Mouse (Mus musculus): ENCODE results near the gene Elp4. TPM values are rescaled to one million over a fixed set of nuclear protein-coding genes. Genes with fewer than 3 reads are reported as not detected.

Gene Elp4
- total RNA-seq, 2 experiments from 2014 or later: 8.2 to 9.2 TPM

GRCm38 (mm10) chr2:105663101-105663511 is 241.3 kb downstream of the Elp4 start:
- DNase-seq: no peak
- intact Hi-C loops (cut with DNase I; ENCODE audit: low total_unique reads): no loop called here

GRCm38 (mm10) chr2:105662606-105663005 is 241.8 kb downstream of the Elp4 start:
- intact Hi-C loops (cut with DNase I; ENCODE audit: low total_unique reads): no loop called here

GRCm38 (mm10) chr2:105662121-105662520 is 242.2 kb downstream of the Elp4 start:
- DNase-seq: no peak
- intact Hi-C loops (cut with DNase I; ENCODE audit: low total_unique reads): no loop called here

More at GRCm38 (mm10) chr2:105662606-105663005, 241.8 kb downstream of the Elp4 start:
- no peak for DNase-seq

- intact Hi-C loops (cut with DNase I; ENCODE audit: low total_unique reads): no loop called here
- DNase-seq: no peak
These were observed 242.7 kb downstream of the Elp4 start for GRCm38 (mm10) chr2:105661623-105662066.

- intact Hi-C loops (cut with DNase I; ENCODE audit: low total_unique reads): no loop called here
These were observed 243.3 kb downstream of the Elp4 start for GRCm38 (mm10) chr2:105660874-105661622.

GRCm38 (mm10) chr2:105659926-105660873 is 244.2 kb downstream of the Elp4 start:
- no peak for DNase-seq
- intact Hi-C loops (cut with DNase I; ENCODE audit: low total_unique reads): no loop called here

More at GRCm38 (mm10) chr2:105660874-105661622, 243.3 kb downstream of the Elp4 start:
- DNase-seq: no peak

- no peak for DNase-seq
- intact Hi-C loops (cut with DNase I; ENCODE audit: low total_unique reads): no loop called here
These were observed 245.0 kb downstream of the Elp4 start for GRCm38 (mm10) chr2:105659350-105659749.

GRCm38 (mm10) chr2:105656456-105656855 is 247.9 kb downstream of the Elp4 start:
- intact Hi-C loops (cut with DNase I; ENCODE audit: low total_unique reads): no loop called here
- DNase-seq: no peak

Other genes with a start within 250 kb of the Elp4 start
- under 1 TPM in 1 of 2 experiments, not detected in 1; 0.35 TPM for gene Pax6, start 235.7 kb downstream of the Elp4 start, total RNA-seq (2021)
- gene Immp1l, start 74 bp upstream of the Elp4 start, total RNA-seq (2021): 10 to 100 TPM; 32.3 to 36.2 TPM
- 1 to 10 TPM; 7.4 to 9.0 TPM for gene Dnajc24, start 99.0 kb upstream of the Elp4 start, total RNA-seq (2021)

Data from gastrocnemius, postnatal 14 days (tissue).